Mouse (Mus musculus): ENCODE data around the gene Dmd.

Dmd gene

GRCm38 (mm10) chrX:85073602-85074001 is 2124.9 kb downstream of the Dmd start:
- DNase-seq = no peak

GRCm38 (mm10) chrX:85076845-85077244 is 2128.2 kb downstream of the Dmd start:
- DNase-seq = no peak

- no peak for DNase-seq
These were observed 2128.9 kb downstream of the Dmd start for GRCm38 (mm10) chrX:85077605-85078004.

GRCm38 (mm10) chrX:85079174-85079573 is 2130.5 kb downstream of the Dmd start:
- DNase-seq = no peak

- no peak for DNase-seq
These were observed 2135.8 kb downstream of the Dmd start for GRCm38 (mm10) chrX:85084237-85085153.

- DNase-seq = no peak
These were observed 2140.8 kb downstream of the Dmd start for GRCm38 (mm10) chrX:85089506-85089905.

- no peak for DNase-seq
These were observed 2144.7 kb downstream of the Dmd start for GRCm38 (mm10) chrX:85093354-85093753.

- DNase-seq = no peak
These were observed 2150.0 kb downstream of the Dmd start for GRCm38 (mm10) chrX:85098691-85099090.

GRCm38 (mm10) chrX:85112418-85112817 is 2163.7 kb downstream of the Dmd start:
- no peak for DNase-seq

GRCm38 (mm10) chrX:85132706-85133105 is 2184.0 kb downstream of the Dmd start:
- no peak for DNase-seq

GRCm38 (mm10) chrX:85137293-85137692 is 2188.6 kb downstream of the Dmd start:
- DNase-seq = no peak

- no peak for DNase-seq
These were observed 2222.6 kb downstream of the Dmd start for GRCm38 (mm10) chrX:85171264-85171663.

- DNase-seq = no peak
These were observed 2238.9 kb downstream of the Dmd start for GRCm38 (mm10) chrX:85187565-85187964.

GRCm38 (mm10) chrX:85193856-85194255 is 2245.2 kb downstream of the Dmd start:
- no peak for DNase-seq

- no peak for DNase-seq
These were observed 2249.0 kb downstream of the Dmd start for GRCm38 (mm10) chrX:85197688-85198087.

GRCm38 (mm10) chrX:85199398-85199797 is 2250.7 kb downstream of the Dmd start:
- no peak for DNase-seq

GRCm38 (mm10) chrX:85207001-85207400 is 2258.3 kb downstream of the Dmd start:
- no peak for DNase-seq

- DNase-seq = no peak
These were observed 2278.2 kb downstream of the Dmd start for GRCm38 (mm10) chrX:85226883-85227282.

- DNase-seq = no peak
These were observed 2300.7 kb downstream of the Dmd start, which contains the start of gene Fthl17a for GRCm38 (mm10) chrX:85249379-85249778. TSS of gene Fthl17a (plus strand) at chrX:85249679.
